Mouse (Mus musculus) CH12.LX (cell line): ENCODE data around the gene Kantr. TPM values are rescaled to one million over a fixed set of nuclear protein-coding genes. Genes with fewer than 3 reads are reported as not detected.

Experiments used
- DNase-seq: peaks from one replicate; pipeline ENCODE4 v3.0.0-alpha.2; 2013; ENCODE audit errors: extremely low read depth
- H3K27ac ChIP-seq: 2 replicates; pipeline ENCODE4 v1.5.1; 2012; ENCODE audit warnings: low read depth, mild to moderate bottlenecking, control low read depth, moderate library complexity; ENCODE audit not compliant: insufficient read depth
- H3K27me3 ChIP-seq: replicated peaks from 2 replicates; pipeline ENCODE3; 2012; ENCODE audit warnings: inconsistent platforms
- H3K36me3 ChIP-seq, 2 experiments: replicated peaks in 1 of 2; 2 replicates each; pipeline versions ENCODE3 to v1.6.1; 2012; ENCODE audit warnings: inconsistent platforms in 1 of 2, low read length in 1 of 2, mild to moderate bottlenecking in 1 of 2, mixed read lengths in 1 of 2, moderate library complexity in 1 of 2; ENCODE audit not compliant: control insufficient read depth in 1 of 2, insufficient read depth in 1 of 2
- H3K4me1 ChIP-seq, 2 experiments: 2 replicates each; pipeline ENCODE4 v1.6.1; 2012; ENCODE audit warnings: inconsistent platforms in 1 of 2, moderate library complexity in 1 of 2; ENCODE audit not compliant: insufficient read depth in 2 of 2, control insufficient read depth in 1 of 2
- H3K4me2 ChIP-seq: 2 replicates; pipeline ENCODE4 v1.6.1; 2012; ENCODE audit warnings: low read depth, mild to moderate bottlenecking, control low read depth; ENCODE audit not compliant: poor library complexity, insufficient read depth, severe bottlenecking
- H3K4me3 ChIP-seq, 3 experiments: fragments of 150-350 bp in 1 of 3; sonication (generic) in 1 of 3; replicated peaks in 1 of 3; 2 replicates each; pipeline versions ENCODE3 to v1.5.1; 2011 to 2012; ENCODE audit warnings: low read depth in 2 of 3, low read length in 2 of 3, mild to moderate bottlenecking in 2 of 3, moderate library complexity in 2 of 3, control low read depth in 1 of 3, improper control_type of control experiment in 1 of 3, inconsistent platforms in 1 of 3, mixed read lengths in 1 of 3; ENCODE audit not compliant: poor library complexity in 1 of 3
- H3K79me2 ChIP-seq: replicated peaks from 2 replicates; pipeline ENCODE4 v1.6.1; 2012; ENCODE audit warnings: mild to moderate bottlenecking, moderate library complexity; ENCODE audit not compliant: control insufficient read depth, poor library complexity, insufficient read depth, severe bottlenecking; ENCODE audit errors: extremely low read depth
- H3K9ac ChIP-seq: 2 replicates; pipeline ENCODE4 v1.6.1; 2012; ENCODE audit warnings: low read depth, mild to moderate bottlenecking, control low read depth, moderate library complexity; ENCODE audit not compliant: insufficient read depth
- H3K9me3 ChIP-seq: replicated peaks from 2 replicates; pipeline ENCODE3; 2012; ENCODE audit warnings: low read length, inconsistent platforms, mixed read lengths
- BHLHE40 ChIP-seq: IDR thresholded peaks from 2 replicates; pipeline ENCODE4 v1.6.1; 2011; ENCODE audit warnings: mild to moderate bottlenecking, low read depth, low read length, improper control_type of control experiment
- CHD1 ChIP-seq: IDR thresholded peaks from 2 replicates; pipeline ENCODE4 v1.6.1; 2012; ENCODE audit warnings: low read depth, low read length, improper control_type of control experiment, inconsistent platforms
- E2F4 ChIP-seq: IDR thresholded peaks from 2 replicates; pipeline ENCODE4 v1.6.1; 2011; ENCODE audit warnings: low read depth, low read length, improper control_type of control experiment; ENCODE audit not compliant: insufficient replicate concordance
- ELF1 ChIP-seq: IDR thresholded peaks from 2 replicates; pipeline ENCODE4 v1.6.1; 2014; ENCODE audit warnings: low read depth, mild to moderate bottlenecking, inconsistent platforms, low read length, improper control_type of control experiment
- EP300 ChIP-seq: IDR thresholded peaks from 2 replicates; pipeline ENCODE4 v1.6.1; 2011; ENCODE audit warnings: low read length, improper control_type of control experiment
- GABPA ChIP-seq: IDR thresholded peaks from 2 replicates; pipeline ENCODE4 v1.6.1; 2012; ENCODE audit warnings: low read depth, low read length, improper control_type of control experiment, inconsistent platforms; ENCODE audit not compliant: insufficient replicate concordance
- HCFC1 ChIP-seq: IDR thresholded peaks from 2 replicates; pipeline ENCODE4 v1.6.1; 2012; ENCODE audit warnings: low read depth, mild to moderate bottlenecking, inconsistent platforms, low read length, improper control_type of control experiment
- IRF4 ChIP-seq: IDR thresholded peaks from 2 replicates; pipeline ENCODE4 v1.6.1; 2014; ENCODE audit warnings: low read depth, mild to moderate bottlenecking, inconsistent platforms, low read length, improper control_type of control experiment
- JUND ChIP-seq: conservative IDR thresholded peaks from 2 replicates; pipeline ENCODE4 v1.6.1; 2011; ENCODE audit warnings: low read depth, low read length, improper control_type of control experiment
- KAT2A ChIP-seq: IDR thresholded peaks from 2 replicates; pipeline ENCODE4 v1.6.1; 2012; ENCODE audit warnings: low read length, improper control_type of control experiment, inconsistent platforms; ENCODE audit not compliant: insufficient replicate concordance
- MAFK ChIP-seq: IDR thresholded peaks from 2 replicates; pipeline ENCODE4 v1.6.1; 2011; ENCODE audit warnings: low read length, improper control_type of control experiment; ENCODE audit not compliant: insufficient replicate concordance
- MAX ChIP-seq: IDR thresholded peaks from 2 replicates; pipeline ENCODE4 v1.6.1; 2011; ENCODE audit warnings: low read length, improper control_type of control experiment
- MAZ ChIP-seq: IDR thresholded peaks from 2 replicates; pipeline ENCODE4 v1.6.1; 2012; ENCODE audit warnings: low read depth, mild to moderate bottlenecking, inconsistent platforms, low read length, improper control_type of control experiment, moderate library complexity
- MXI1 ChIP-seq: IDR thresholded peaks from 2 replicates; pipeline ENCODE4 v1.6.1; 2011; ENCODE audit warnings: mild to moderate bottlenecking, low read depth, low read length, improper control_type of control experiment
- MYC ChIP-seq: IDR thresholded peaks from 2 replicates; pipeline ENCODE4 v1.6.1; 2011; ENCODE audit warnings: low read depth, mild to moderate bottlenecking, improper control_type of control experiment, low read length
- NELFE ChIP-seq: IDR thresholded peaks from 2 replicates; pipeline ENCODE4 v1.6.1; 2011; ENCODE audit warnings: low read depth, low read length, improper control_type of control experiment
- PAX5 ChIP-seq: IDR thresholded peaks from 2 replicates; pipeline ENCODE4 v1.6.1; 2012; ENCODE audit warnings: low read length, inconsistent platforms, mixed read lengths
- POLR2AphosphoS2 ChIP-seq: IDR thresholded peaks from 2 replicates; pipeline ENCODE4 v1.6.1; 2011; ENCODE audit warnings: low read depth, low read length, improper control_type of control experiment
- RAD21 ChIP-seq: IDR thresholded peaks from 2 replicates; pipeline ENCODE4 v1.6.1; 2011; ENCODE audit warnings: low read depth, mild to moderate bottlenecking, low read length, improper control_type of control experiment, moderate library complexity
- SMC3 ChIP-seq: IDR thresholded peaks from 2 replicates; pipeline ENCODE4 v1.6.1; 2011; ENCODE audit warnings: low read depth, low read length, improper control_type of control experiment
- TBP ChIP-seq: conservative IDR thresholded peaks from 2 replicates; pipeline ENCODE4 v1.6.1; 2011; ENCODE audit warnings: low read depth, low read length, improper control_type of control experiment
- USF2 ChIP-seq: conservative IDR thresholded peaks from 2 replicates; pipeline ENCODE4 v1.6.1; 2011; ENCODE audit warnings: low read depth, low read length, improper control_type of control experiment
- ZC3H11A ChIP-seq: IDR thresholded peaks from 2 replicates; pipeline ENCODE4 v1.6.1; 2012; ENCODE audit warnings: low read depth, mild to moderate bottlenecking, inconsistent platforms, low read length, improper control_type of control experiment
- ZKSCAN1 ChIP-seq: IDR thresholded peaks from 2 replicates; pipeline ENCODE4 v1.6.1; 2012; ENCODE audit warnings: low read depth, inconsistent platforms, low read length, improper control_type of control experiment, borderline replicate concordance
- ZMIZ1 ChIP-seq: IDR thresholded peaks from 2 replicates; pipeline ENCODE4 v1.6.1; 2012; ENCODE audit warnings: low read depth, mild to moderate bottlenecking, inconsistent platforms, low read length, improper control_type of control experiment
- dilution Hi-C: fragments of 300-500 bp; cut with MboI; formaldehyde crosslinking; loops from 2 replicates; pipeline ENCODE4 v1.14.3; 2020; ENCODE audit warnings: low sequenced_read_pairs; ENCODE audit not compliant: extremely low pct_unique_long_range_greater_than_20kb, extremely low pct_ligation_motif_present
- in situ Hi-C: fragments of 300-500 bp; cut with MboI; formaldehyde crosslinking; loops from 3 replicates; pipeline ENCODE4 v1.14.3; 2019; ENCODE audit warnings: low sequenced_read_pairs, low pct_ligation_motif_present, low pct_unique_long_range_greater_than_20kb, mixed read lengths
- polyA plus RNA-seq: library from polyadenylated mRNA; unstranded; fragments of >175 nt; gene quantifications from 2 replicates; pipeline ENCODE4 v1.2.1, GENCODE M21; 2012; ENCODE audit warnings: low read depth; ENCODE audit not compliant: insufficient read length
- total RNA-seq, 2 experiments: library from RNA; depleted of rRNA; stranded (reverse); fragments of 300-350 nt in 1 of 2; fragments of >200 nt in 1 of 2; gene quantifications; 2 replicates each; pipeline ENCODE4 v1.2.3; 2012 to 2014

The Kantr gene
- total and polyA plus RNA-seq, 3 experiments = 0.64 to 3.1 (median 2.7) TPM

DNA sequence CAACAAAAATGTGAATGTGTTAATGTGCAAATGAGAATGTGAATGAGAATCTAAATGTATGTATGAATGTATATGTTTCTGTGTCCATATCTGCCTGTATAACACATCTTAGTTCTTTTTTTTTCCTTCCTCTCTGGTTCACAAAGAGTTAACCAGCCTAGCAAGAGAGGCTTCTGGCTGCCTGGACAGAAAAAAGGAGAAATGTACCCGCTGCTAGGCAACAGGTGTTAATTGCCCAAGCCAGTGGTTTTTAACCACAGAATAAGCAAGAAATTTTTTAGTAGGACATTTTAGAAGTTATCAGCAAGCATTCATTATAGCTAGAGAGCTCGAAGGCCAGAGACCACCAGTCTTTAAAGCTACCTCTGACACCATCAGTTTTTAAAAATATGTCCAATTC, 4.5 kb downstream of the Kantr start:
- Histone ChIP-seq H3K9ac (no peak overlapping the region), H3K36me3 (peaks cover 7 to 21% of the 10 kb centered on the region in 2 experiments), H3K79me2 (peaks cover 8% of the 10 kb centered on the region), H3K4me1 (peaks cover 0 to 7% of the 10 kb centered on the region in 2 experiments; a peak in 2 of 4 replicates), H3K27me3 (no peaks in the 10 kb centered on the region), H3K4me3 (no peak overlapping the region), H3K27ac (no peak overlapping the region), H3K4me2 (no peak overlapping the region), H3K9me3 (no peaks in the 10 kb centered on the region)
- in situ Hi-C loops (no loop called here), dilution Hi-C loops (no loop called here)
- DNase-seq = no peak
- TF ChIP-seq MAFK = no peak
- no peak for TF ChIP-seq EP300
- TF ChIP-seq POLR2AphosphoS2 = no peak
- TF ChIP-seq ELF1 = no peak
- TF ChIP-seq CHD1 = no peak
- TF ChIP-seq MAX = no peak
- TF ChIP-seq MXI1 = no peak
- TF ChIP-seq GABPA = no peak
- TF ChIP-seq E2F4 = no peak
- no peak for TF ChIP-seq ZMIZ1
- no peak for TF ChIP-seq USF2
- TF ChIP-seq KAT2A = no peak
- no peak for TF ChIP-seq ZC3H11A
- no peak for TF ChIP-seq NELFE
- no peak for TF ChIP-seq JUND
- TF ChIP-seq ZKSCAN1 = no peak
- TF ChIP-seq MYC = no peak

DNA sequence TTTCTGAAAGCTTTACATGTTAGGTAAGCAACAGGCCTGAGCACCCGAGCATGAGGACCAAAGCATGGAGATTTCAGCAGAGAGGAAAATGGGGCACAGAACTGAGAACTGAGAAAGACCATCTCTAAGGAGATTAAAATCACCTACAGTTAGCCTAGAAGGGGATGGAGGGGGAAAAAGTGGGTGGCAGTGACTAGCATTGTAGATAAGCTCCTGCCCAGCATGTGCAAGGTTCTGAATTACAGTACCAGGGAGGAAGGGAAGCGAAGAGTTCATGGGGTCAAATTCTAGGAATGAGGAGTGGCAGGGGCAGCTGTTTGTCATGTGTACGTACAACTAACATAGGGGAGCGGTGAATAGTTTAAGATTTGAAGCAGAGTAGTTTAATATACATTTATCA, 6.8 kb downstream of the Kantr start:
- dilution Hi-C loops (no loop called here), in situ Hi-C loops (no loop called here)
- Histone ChIP-seq H3K4me1 (no peaks in the 10 kb centered on the region; a peak in 1 of 4 replicates), H3K9ac (no peak overlapping the region), H3K36me3 (peaks cover 11 to 25% of the 10 kb centered on the region in 2 experiments), H3K27ac (no peak overlapping the region), H3K4me3 (no peak overlapping the region), H3K27me3 (no peaks in the 10 kb centered on the region), H3K79me2 (peaks cover 3% of the 10 kb centered on the region; the same call in 1 of the 2 replicates), H3K4me2 (no peak overlapping the region), H3K9me3 (no peaks in the 10 kb centered on the region)
- no peak for TF ChIP-seq TBP
- no peak for TF ChIP-seq USF2
- no peak for TF ChIP-seq MYC
- TF ChIP-seq SMC3 = no peak
- TF ChIP-seq IRF4 = no peak
- TF ChIP-seq RAD21 = no peak
- TF ChIP-seq POLR2AphosphoS2 = no peak
- TF ChIP-seq NELFE = no peak
- no peak for TF ChIP-seq MAZ
- TF ChIP-seq MAX = no peak
- TF ChIP-seq ZKSCAN1 = no peak
- TF ChIP-seq HCFC1 = no peak
- TF ChIP-seq PAX5 = no peak
- no peak for TF ChIP-seq BHLHE40
- no peak for TF ChIP-seq KAT2A
- no peak for TF ChIP-seq MAFK
- DNase-seq = no peak
